Mouse (Mus musculus) CH12.LX (cell line): Measurements from ENCODE around the gene Ifna5. TPM values are rescaled to one million over a fixed set of nuclear protein-coding genes. Genes with fewer than 3 reads are reported as not detected.
A peak's percentile ranks its signal among the peaks of the same experiment; 100 is the strongest.

Source experiments
- DNase-seq: peaks from one replicate; pipeline ENCODE4 v3.0.0-alpha.2; 2013; ENCODE audit errors: extremely low read depth
- H3K27ac ChIP-seq: 2 replicates; pipeline ENCODE4 v1.5.1; 2012; ENCODE audit warnings: low read depth, mild to moderate bottlenecking, control low read depth, moderate library complexity; ENCODE audit not compliant: insufficient read depth
- H3K27me3 ChIP-seq: replicated peaks from 2 replicates; pipeline ENCODE3; 2012; ENCODE audit warnings: inconsistent platforms
- H3K36me3 ChIP-seq, 2 experiments: replicated peaks in 1 of 2; 2 replicates each; pipeline versions ENCODE3 to v1.6.1; 2012; ENCODE audit warnings: inconsistent platforms in 1 of 2, low read length in 1 of 2, mild to moderate bottlenecking in 1 of 2, mixed read lengths in 1 of 2, moderate library complexity in 1 of 2; ENCODE audit not compliant: control insufficient read depth in 1 of 2, insufficient read depth in 1 of 2
- H3K4me1 ChIP-seq, 2 experiments: 2 replicates each; pipeline ENCODE4 v1.6.1; 2012; ENCODE audit warnings: inconsistent platforms in 1 of 2, moderate library complexity in 1 of 2; ENCODE audit not compliant: insufficient read depth in 2 of 2, control insufficient read depth in 1 of 2
- H3K4me2 ChIP-seq: 2 replicates; pipeline ENCODE4 v1.6.1; 2012; ENCODE audit warnings: low read depth, mild to moderate bottlenecking, control low read depth; ENCODE audit not compliant: poor library complexity, insufficient read depth, severe bottlenecking
- H3K4me3 ChIP-seq, 3 experiments: fragments of 150-350 bp in 1 of 3; sonication (generic) in 1 of 3; replicated peaks in 1 of 3; 2 replicates each; pipeline versions ENCODE3 to v1.5.1; 2011 to 2012; ENCODE audit warnings: low read depth in 2 of 3, low read length in 2 of 3, mild to moderate bottlenecking in 2 of 3, moderate library complexity in 2 of 3, control low read depth in 1 of 3, improper control_type of control experiment in 1 of 3, inconsistent platforms in 1 of 3, mixed read lengths in 1 of 3; ENCODE audit not compliant: poor library complexity in 1 of 3
- H3K79me2 ChIP-seq: replicated peaks from 2 replicates; pipeline ENCODE4 v1.6.1; 2012; ENCODE audit warnings: mild to moderate bottlenecking, moderate library complexity; ENCODE audit not compliant: control insufficient read depth, poor library complexity, insufficient read depth, severe bottlenecking; ENCODE audit errors: extremely low read depth
- H3K9ac ChIP-seq: 2 replicates; pipeline ENCODE4 v1.6.1; 2012; ENCODE audit warnings: low read depth, mild to moderate bottlenecking, control low read depth, moderate library complexity; ENCODE audit not compliant: insufficient read depth
- H3K9me3 ChIP-seq: replicated peaks from 2 replicates; pipeline ENCODE3; 2012; ENCODE audit warnings: low read length, inconsistent platforms, mixed read lengths
- CTCF ChIP-seq, 2 experiments: IDR thresholded peaks in 1 of 2; conservative IDR thresholded peaks in 1 of 2; 2 replicates each; pipeline ENCODE4 v1.5.1; 2011 to 2012; ENCODE audit warnings: low read depth in 2 of 2, low read length in 2 of 2, improper control_type of control experiment in 1 of 2, inconsistent platforms in 1 of 2, mild to moderate bottlenecking in 1 of 2, moderate library complexity in 1 of 2
- ELF1 ChIP-seq: IDR thresholded peaks from 2 replicates; pipeline ENCODE4 v1.6.1; 2014; ENCODE audit warnings: low read depth, mild to moderate bottlenecking, inconsistent platforms, low read length, improper control_type of control experiment
- EP300 ChIP-seq: IDR thresholded peaks from 2 replicates; pipeline ENCODE4 v1.6.1; 2011; ENCODE audit warnings: low read length, improper control_type of control experiment
- GABPA ChIP-seq: IDR thresholded peaks from 2 replicates; pipeline ENCODE4 v1.6.1; 2012; ENCODE audit warnings: low read depth, low read length, improper control_type of control experiment, inconsistent platforms; ENCODE audit not compliant: insufficient replicate concordance
- HCFC1 ChIP-seq: IDR thresholded peaks from 2 replicates; pipeline ENCODE4 v1.6.1; 2012; ENCODE audit warnings: low read depth, mild to moderate bottlenecking, inconsistent platforms, low read length, improper control_type of control experiment
- IRF4 ChIP-seq: IDR thresholded peaks from 2 replicates; pipeline ENCODE4 v1.6.1; 2014; ENCODE audit warnings: low read depth, mild to moderate bottlenecking, inconsistent platforms, low read length, improper control_type of control experiment
- JUND ChIP-seq: conservative IDR thresholded peaks from 2 replicates; pipeline ENCODE4 v1.6.1; 2011; ENCODE audit warnings: low read depth, low read length, improper control_type of control experiment
- MAFK ChIP-seq: IDR thresholded peaks from 2 replicates; pipeline ENCODE4 v1.6.1; 2011; ENCODE audit warnings: low read length, improper control_type of control experiment; ENCODE audit not compliant: insufficient replicate concordance
- MAX ChIP-seq: IDR thresholded peaks from 2 replicates; pipeline ENCODE4 v1.6.1; 2011; ENCODE audit warnings: low read length, improper control_type of control experiment
- MAZ ChIP-seq: IDR thresholded peaks from 2 replicates; pipeline ENCODE4 v1.6.1; 2012; ENCODE audit warnings: low read depth, mild to moderate bottlenecking, inconsistent platforms, low read length, improper control_type of control experiment, moderate library complexity
- MEF2A ChIP-seq: IDR thresholded peaks from 2 replicates; pipeline ENCODE4 v1.6.1; 2014; ENCODE audit warnings: low read depth, mild to moderate bottlenecking, inconsistent platforms, low read length, improper control_type of control experiment, borderline replicate concordance
- MXI1 ChIP-seq: IDR thresholded peaks from 2 replicates; pipeline ENCODE4 v1.6.1; 2011; ENCODE audit warnings: mild to moderate bottlenecking, low read depth, low read length, improper control_type of control experiment
- MYC ChIP-seq: IDR thresholded peaks from 2 replicates; pipeline ENCODE4 v1.6.1; 2011; ENCODE audit warnings: low read depth, mild to moderate bottlenecking, improper control_type of control experiment, low read length
- NELFE ChIP-seq: IDR thresholded peaks from 2 replicates; pipeline ENCODE4 v1.6.1; 2011; ENCODE audit warnings: low read depth, low read length, improper control_type of control experiment
- NRF1 ChIP-seq: IDR thresholded peaks from 2 replicates; pipeline ENCODE4 v1.6.1; 2014; ENCODE audit warnings: low read depth, mild to moderate bottlenecking, inconsistent platforms, low read length, improper control_type of control experiment, moderate library complexity
- POLR2A ChIP-seq: IDR thresholded peaks from 2 replicates; pipeline ENCODE4 v1.6.1; 2011; ENCODE audit warnings: low read depth, mild to moderate bottlenecking, improper control_type of control experiment, low read length
- POLR2AphosphoS2 ChIP-seq: IDR thresholded peaks from 2 replicates; pipeline ENCODE4 v1.6.1; 2011; ENCODE audit warnings: low read depth, low read length, improper control_type of control experiment
- RAD21 ChIP-seq: IDR thresholded peaks from 2 replicates; pipeline ENCODE4 v1.6.1; 2011; ENCODE audit warnings: low read depth, mild to moderate bottlenecking, low read length, improper control_type of control experiment, moderate library complexity
- RCOR1 ChIP-seq: conservative IDR thresholded peaks from 2 replicates; pipeline ENCODE4 v1.6.1; 2012; ENCODE audit warnings: low read depth, mild to moderate bottlenecking, inconsistent platforms, low read length, improper control_type of control experiment
- SMC3 ChIP-seq: IDR thresholded peaks from 2 replicates; pipeline ENCODE4 v1.6.1; 2011; ENCODE audit warnings: low read depth, low read length, improper control_type of control experiment
- TBP ChIP-seq: conservative IDR thresholded peaks from 2 replicates; pipeline ENCODE4 v1.6.1; 2011; ENCODE audit warnings: low read depth, low read length, improper control_type of control experiment
- TCF12 ChIP-seq: IDR thresholded peaks from 2 replicates; pipeline ENCODE4 v1.6.1; 2014; ENCODE audit warnings: low read depth, mild to moderate bottlenecking, inconsistent platforms, low read length, improper control_type of control experiment
- USF1 ChIP-seq: IDR thresholded peaks from 2 replicates; pipeline ENCODE4 v1.6.1; 2014; ENCODE audit warnings: low read depth, mild to moderate bottlenecking, inconsistent platforms, low read length, improper control_type of control experiment
- USF2 ChIP-seq: conservative IDR thresholded peaks from 2 replicates; pipeline ENCODE4 v1.6.1; 2011; ENCODE audit warnings: low read depth, low read length, improper control_type of control experiment
- ZC3H11A ChIP-seq: IDR thresholded peaks from 2 replicates; pipeline ENCODE4 v1.6.1; 2012; ENCODE audit warnings: low read depth, mild to moderate bottlenecking, inconsistent platforms, low read length, improper control_type of control experiment
- ZNF384 ChIP-seq: IDR thresholded peaks from 2 replicates; pipeline ENCODE4 v1.6.1; 2012; ENCODE audit warnings: low read depth, low read length, improper control_type of control experiment, inconsistent platforms
- dilution Hi-C: fragments of 300-500 bp; cut with MboI; formaldehyde crosslinking; loops from 2 replicates; pipeline ENCODE4 v1.14.3; 2020; ENCODE audit warnings: low sequenced_read_pairs; ENCODE audit not compliant: extremely low pct_unique_long_range_greater_than_20kb, extremely low pct_ligation_motif_present
- in situ Hi-C: fragments of 300-500 bp; cut with MboI; formaldehyde crosslinking; loops from 3 replicates; pipeline ENCODE4 v1.14.3; 2019; ENCODE audit warnings: low sequenced_read_pairs, low pct_ligation_motif_present, low pct_unique_long_range_greater_than_20kb, mixed read lengths
- polyA plus RNA-seq: library from polyadenylated mRNA; unstranded; fragments of >175 nt; gene quantifications from 2 replicates; pipeline ENCODE4 v1.2.1, GENCODE M21; 2012; ENCODE audit warnings: low read depth; ENCODE audit not compliant: insufficient read length
- total RNA-seq, 2 experiments: library from RNA; depleted of rRNA; stranded (reverse); fragments of 300-350 nt in 1 of 2; fragments of >200 nt in 1 of 2; gene quantifications; 2 replicates each; pipeline ENCODE4 v1.2.3; 2012 to 2014

Ifna5 gene
- total and polyA plus RNA-seq, 3 experiments: not detected

- dilution Hi-C loops: no loop called here
- H3K79me2 ChIP-seq: no peaks in the 10 kb centered on the region
- no peak overlapping the region for H3K9ac ChIP-seq
- no peak overlapping the region for H3K27ac ChIP-seq
- DNase-seq: peak; percentile 14
- peaks cover 0 to 32% of the 10 kb centered on the region in 2 experiments; a peak in 2 of 4 replicates for H3K4me1 ChIP-seq
- peak overlapping the region; percentile 88 for H3K4me2 ChIP-seq
- H3K4me3 ChIP-seq: no peak overlapping the region
- in situ Hi-C loops: no loop called here
- peaks cover 48% of the 10 kb centered on the region for H3K27me3 ChIP-seq
- no peaks in the 10 kb centered on the region for H3K9me3 ChIP-seq
- no peaks in the 10 kb centered on the region for H3K36me3 ChIP-seq
- no peak for TF ChIP-seq MAX
- no peak for TF ChIP-seq JUND
- no peak for TF ChIP-seq CTCF (conservative IDR thresholded peaks at IDR 0.05 in 1 of 2, IDR thresholded peaks at IDR 0.05 in 1 of 2; ENCODE audit: low read depth in 2 of 2, low read length in 2 of 2)
- TF ChIP-seq EP300: no peak
- TF ChIP-seq NRF1: no peak
- TF ChIP-seq ZNF384: no peak
- TF ChIP-seq RAD21: no peak
- TF ChIP-seq POLR2A: no peak
- TF ChIP-seq MAZ: no peak
- TF ChIP-seq SMC3: no peak
- no peak for TF ChIP-seq RCOR1
- TF ChIP-seq NELFE: no peak
- no peak for TF ChIP-seq POLR2AphosphoS2
- no peak for TF ChIP-seq ZC3H11A
These were observed 29.8 kb downstream of the Ifna5 start for GRCm38 (mm10) chr4:88865011-88865569.

GRCm38 (mm10) chr4:88867366-88867925, 32.1 kb downstream of the Ifna5 start:
- no peak for TF ChIP-seq EP300
- no peak for TF ChIP-seq TBP
- TF ChIP-seq USF1: no peak
- TF ChIP-seq HCFC1: no peak
- 0 out of 2 replicates have a peak, but pooled peaks have one; percentile 34 for TF ChIP-seq TCF12
- peak; percentile 88 for TF ChIP-seq RAD21
- TF ChIP-seq ELF1: 0 out of 2 replicates have a peak, but pooled peaks have one; percentile 21
- TF ChIP-seq MAZ: peak; percentile 45; the same call in 1 of the 2 replicates
- TF ChIP-seq CTCF (conservative IDR thresholded peaks at IDR 0.05 in 1 of 2, IDR thresholded peaks at IDR 0.05 in 1 of 2; ENCODE audit: low read depth in 2 of 2, low read length in 2 of 2): peak; percentile 80 to 94
- TF ChIP-seq MEF2A: peak; percentile 59
- TF ChIP-seq GABPA: no peak
- TF ChIP-seq POLR2A: no peak
- peak; percentile 50; the same call in 1 of the 2 replicates for TF ChIP-seq MXI1
- TF ChIP-seq MYC: 0 out of 2 replicates have a peak, but pooled peaks have one; percentile 36
- peak; percentile 47; the same call in 1 of the 2 replicates for TF ChIP-seq IRF4
- peak; percentile 65 for TF ChIP-seq NELFE
- 0 out of 2 replicates have a peak, but pooled peaks have one; percentile 10 for TF ChIP-seq NRF1
- peak; percentile 82 for TF ChIP-seq SMC3
- no peak for TF ChIP-seq USF2
- TF ChIP-seq MAFK: no peak
- no peak for TF ChIP-seq ZC3H11A
- Histone ChIP-seq H3K9ac (peak overlapping the region; percentile 41), H3K36me3 (no peaks in the 10 kb centered on the region), H3K27me3 (peaks cover 31% of the 10 kb centered on the region), H3K9me3 (peaks cover 2% of the 10 kb centered on the region), H3K4me3 (peak overlapping the region; percentile 57 to 65 (median 64)), H3K4me1 (peaks cover 0 to 32% of the 10 kb centered on the region in 2 experiments; a peak in 2 of 4 replicates), H3K79me2 (no peaks in the 10 kb centered on the region), H3K27ac (no peak overlapping the region), H3K4me2 (peak overlapping the region; percentile 86)
- in situ Hi-C loops: no loop called here
- dilution Hi-C loops: no loop called here
- DNase-seq: peak; percentile 75
